In the genomic region with DNA sequence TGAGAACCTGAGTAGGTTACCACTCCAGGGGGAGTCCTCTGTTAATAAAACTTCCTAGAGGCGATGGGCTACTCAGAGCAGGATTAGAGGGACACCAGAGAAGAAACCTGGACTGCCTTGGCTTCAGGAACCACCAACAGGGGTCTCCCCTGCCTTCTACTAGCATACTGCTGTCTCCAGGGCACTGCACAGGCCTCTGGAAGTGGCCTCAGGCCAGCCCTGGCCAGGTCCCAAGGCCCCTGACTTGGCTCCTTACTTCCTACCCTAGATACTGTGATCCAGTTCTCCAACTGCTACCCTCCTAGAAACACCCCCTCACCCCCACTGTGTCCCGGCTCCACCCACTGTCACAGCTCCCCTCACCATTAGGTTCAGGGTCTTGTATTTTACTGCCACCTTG, we compare ENCODE assay signal across 9 mouse cellular contexts. TPM values are rescaled to one million over a fixed set of nuclear protein-coding genes. Genes with fewer than 3 reads are reported as not detected.
DNase-seq lines count a peak whose midpoint lies in the region; ATAC-seq and TF ChIP-seq lines count a peak whose summit lies in the region.
"Had no signal": no experiment of that assay in that cellular context is flagged by ENCODE, and none has a peak within 500 bp of the region (broad histone marks: within the 10 kb centered on the region; RNA-seq: fewer than 3 reads in every experiment).

No protein-coding gene starts in this region.

- 0 out of 2 replicates have a peak, but pooled peaks have one; percentile 9 for TF ChIP-seq CTCF in kidney, adult 2 months (conservative IDR thresholded peaks at IDR 0.05; ENCODE audit: insufficient read depth, insufficient read length, low read depth, low read length)
- peak; percentile 69 for TF ChIP-seq CTCF in heart, adult 2 months (IDR thresholded peaks at IDR 0.05)

- ATAC-seq in kidney, embryonic 15.5 days (replicated peaks; ENCODE audit: low FRiP score), result no peak
- ATAC-seq in forebrain, embryonic 11.5 days (replicated peaks; ENCODE audit: low FRiP score), result no peak

- no peaks in the 10 kb centered on the region; the same call in 1 of the 2 replicates for H3K36me3 ChIP-seq in kidney, adult 2 months (ENCODE audit: control insufficient read depth, insufficient read depth, low read length)
- H3K36me3 ChIP-seq in kidney, embryonic 15.5 days, result peaks cover 94% of the 10 kb centered on the region
- no peaks in the 10 kb centered on the region for H3K36me3 ChIP-seq in heart, adult 2 months (ENCODE audit: control insufficient read depth, insufficient read depth, low read length)
- H3K36me3 ChIP-seq in forebrain, embryonic 11.5 days (ENCODE audit: control insufficient read depth, insufficient read depth, low read length), result peaks cover 4% of the 10 kb centered on the region

- H3K9me3 ChIP-seq in kidney, embryonic 15.5 days (replicated peaks), result no peaks in the 10 kb centered on the region
- H3K9me3 ChIP-seq in forebrain, embryonic 11.5 days (ENCODE audit: control insufficient read depth, low read length), result no peaks in the 10 kb centered on the region

- H3K27ac ChIP-seq in kidney, adult 2 months (ENCODE audit: insufficient read depth, low read depth, low read length), result no peak overlapping the region
- H3K27ac ChIP-seq in kidney, embryonic 15.5 days, result no peak overlapping the region
- H3K27ac ChIP-seq in heart, adult 2 months, result peak overlapping the region; percentile 31; the same call in 1 of the 2 replicates
- no peak overlapping the region for H3K27ac ChIP-seq in forebrain, embryonic 11.5 days (ENCODE audit: low read depth, low read length)
- H3K27ac ChIP-seq: liver, embryonic 14.5 days had no signal

- intact Hi-C loops in heart, adult 2 months (cut with DNase I), result loop anchor here (5.0 kb wide), 2 partner anchors 213 to 293 kb away; no protein-coding TSS in a partner anchor

- no peak for TF ChIP-seq EP300 in heart, adult 2 months (IDR thresholded peaks at IDR 0.05; ENCODE audit: insufficient read depth, low read depth, low read length)

- peak; percentile 65 for DNase-seq in kidney, adult 2 months
- DNase-seq in adrenal gland, adult 18-20 months (ENCODE audit: low spot score in 2 of 2), result peak; percentile 46 to 59
- DNase-seq in heart, adult 2 months, result peak; percentile 78 to 80
- DNase-seq in layer of hippocampus, adult 9-11 months, result peak; percentile 60
- DNase-seq in forebrain, embryonic 11.5 days (ENCODE audit: low spot score), result no peak
- DNase-seq in gastrocnemius, postnatal 4 days (ENCODE audit: low spot score in 2 of 2), result no peak

- no peaks in the 10 kb centered on the region for H3K79me2 ChIP-seq in heart, adult 2 months (replicated peaks; ENCODE audit: control insufficient read depth, insufficient read depth, low read length)

- H3K27me3 ChIP-seq in kidney, adult 2 months (replicated peaks; ENCODE audit: control insufficient read depth, insufficient read depth, low read length), result no peaks in the 10 kb centered on the region
- H3K27me3 ChIP-seq in kidney, embryonic 15.5 days, result no peaks in the 10 kb centered on the region
- no peaks in the 10 kb centered on the region for H3K27me3 ChIP-seq in heart, adult 2 months (ENCODE audit: control insufficient read depth, insufficient read depth, low read length)
- no peaks in the 10 kb centered on the region for H3K27me3 ChIP-seq in forebrain, embryonic 11.5 days (ENCODE audit: control insufficient read depth, insufficient read depth, low read length)

- no peak overlapping the region for H3K4me2 ChIP-seq in kidney, embryonic 15.5 days
- no peak overlapping the region for H3K4me2 ChIP-seq in forebrain, embryonic 11.5 days (ENCODE audit: low read depth, low read length, severe bottlenecking)

- TF ChIP-seq POLR2A in kidney, adult 2 months (IDR thresholded peaks at IDR 0.05; ENCODE audit: low read depth, low read length), result no peak
- TF ChIP-seq POLR2A in heart, adult 2 months (IDR thresholded peaks at IDR 0.05; ENCODE audit: insufficient read depth, low read depth, low read length), result no peak

- no peak overlapping the region for H3K4me3 ChIP-seq in kidney, adult 2 months (ENCODE audit: insufficient read depth, low read depth, low read length)
- no peak overlapping the region for H3K4me3 ChIP-seq in kidney, embryonic 15.5 days (replicated peaks)
- no peak overlapping the region for H3K4me3 ChIP-seq in heart, adult 2 months
- H3K4me3 ChIP-seq in forebrain, embryonic 11.5 days (ENCODE audit: low read depth, low read length), result no peak overlapping the region
- H3K4me3 ChIP-seq: erythroblast, embryonic 14.5 days had no signal

- H3K9ac ChIP-seq in kidney, embryonic 15.5 days, result no peak overlapping the region
- no peak overlapping the region for H3K9ac ChIP-seq in heart, adult 2 months (ENCODE audit: low read depth, low read length)
- H3K9ac ChIP-seq in forebrain, embryonic 11.5 days (ENCODE audit: low read length), result no peak overlapping the region
- H3K9ac ChIP-seq: liver, embryonic 14.5 days had no signal

- 83% methylated on average over 2 of the region's 2 CpGs for WGBS in kidney, adult 2 months
- WGBS in kidney, embryonic 15.5 days, result 80% methylated on average over 2 of the region's 2 CpGs
- WGBS in heart, adult 2 months, result 45% methylated on average over 2 of the region's 2 CpGs
- 76% methylated on average over 2 of the region's 2 CpGs for WGBS in forebrain, embryonic 11.5 days

- H3K4me1 ChIP-seq in kidney, adult 2 months (ENCODE audit: control insufficient read depth, insufficient read depth, low read length), result peaks cover 4% of the 10 kb centered on the region
- peaks cover 17% of the 10 kb centered on the region for H3K4me1 ChIP-seq in kidney, embryonic 15.5 days
- H3K4me1 ChIP-seq in heart, adult 2 months (ENCODE audit: control insufficient read depth, insufficient read depth, low read length), result peaks cover 9% of the 10 kb centered on the region
- H3K4me1 ChIP-seq in forebrain, embryonic 11.5 days (replicated peaks; ENCODE audit: control insufficient read depth, insufficient read depth, low read length), result peaks cover under 1% of the 10 kb centered on the region; the same call in 1 of the 2 replicates

RNA-seq across cellular contexts. Expression of a gene that starts 23.0 kb away (rescaled TPM):
- 33.1 and 33.2 TPM in 2 replicates for polyA plus RNA-seq in kidney, adult 2 months (2012; rRNA removed)
- 21.4 and 24.8 TPM in 2 replicates for polyA plus RNA-seq in kidney, embryonic 15.5 days (2015; fragmentation: Nextera tagmentation; extraction: Ambion mirVana)
- total RNA-seq in adrenal gland, adult 18-20 months (2021), result 10 to 100 TPM; 41.0 to 84.6 TPM
- total RNA-seq in heart, adult 2 months (2021), result 10 to 100 TPM; 17.3 to 21.9 TPM
- 19.9 and 29.3 TPM in 2 replicates for polyA plus RNA-seq in heart, adult 2 months (2012; rRNA removed)
- polyA plus RNA-seq in forebrain, embryonic 11.5 days (2014; fragmentation: Nextera tagmentation; extraction: Ambion mirVana), result 38.0 and 41.5 TPM in 2 replicates
- total RNA-seq in gastrocnemius, postnatal 4 days (2021), result 10 to 100 TPM; 47.6 to 48.1 TPM

Comparison
In these comparisons a context has a peak if more than half of its experiments do, and no peak if none do; other contexts are left out.
1. DNase-seq: peak in kidney, adult 2 months (single experiment), adrenal gland, adult 18-20 months (2 of 2), heart, adult 2 months (2 of 2) and layer of hippocampus, adult 9-11 months (single experiment); none in forebrain, embryonic 11.5 days (single experiment) and gastrocnemius, postnatal 4 days (0 of 2).